Comparison of ENCODE assay signal across 35 mouse cellular contexts in genomic region chr6:149197116-149197515, GRCm38 (mm10). TPM values are rescaled to one million over a fixed set of nuclear protein-coding genes. Genes with fewer than 3 reads are reported as not detected.
A peak's percentile ranks its signal among the peaks of the same experiment; 100 is the strongest.
DNase-seq lines count a peak whose midpoint lies in the region; ATAC-seq and TF ChIP-seq lines count a peak whose summit lies in the region.
"Had no signal": no experiment of that assay in that cellular context is flagged by ENCODE, and none has a peak within 500 bp of the region (broad histone marks: within the 10 kb centered on the region; RNA-seq: fewer than 3 reads in every experiment).

No protein-coding gene starts in this region.

- no peak overlapping the region for H3K4me2 ChIP-seq in kidney, embryonic 14.5 days (replicated peaks; ENCODE audit: low read depth, low read length)
- H3K4me2 ChIP-seq in lung, embryonic 14.5 days = no peak overlapping the region
- H3K4me2 ChIP-seq: embryonic facial prominence, embryonic 13.5 days; heart, embryonic 12.5 days; hindbrain, embryonic 14.5 days; limb, embryonic 13.5 days; liver, embryonic 12.5 days; midbrain, embryonic 11.5 days had no signal

- no peak overlapping the region for H3K4me3 ChIP-seq in kidney, embryonic 14.5 days (ENCODE audit: low read length)
- no peak overlapping the region for H3K4me3 ChIP-seq in lung, embryonic 14.5 days (ENCODE audit: low read depth, low read length)
- H3K4me3 ChIP-seq: embryonic facial prominence, embryonic 13.5 days; erythroblast, embryonic 14.5 days; gastrocnemius, adult 2 months; heart, adult 2 months; heart, embryonic 12.5 days; layer of hippocampus, adult 2 months; left cerebral cortex, adult 2 months; limb, embryonic 13.5 days; liver, embryonic 12.5 days had no signal

- H3K9me3 ChIP-seq in kidney, embryonic 14.5 days (ENCODE audit: control insufficient read depth, low read length) = no peaks in the 10 kb centered on the region
- H3K9me3 ChIP-seq in lung, embryonic 14.5 days (ENCODE audit: low read depth, low read length) = no peaks in the 10 kb centered on the region
- H3K9me3 ChIP-seq: embryonic facial prominence, embryonic 13.5 days; limb, embryonic 13.5 days had no signal

- no peak for TF ChIP-seq CTCF in lung, embryonic 14.5 days (IDR thresholded peaks at IDR 0.05; ENCODE audit: low read depth)

- 55% methylated on average over 3 of the region's 3 CpGs for WGBS in kidney, embryonic 14.5 days
- 22% methylated on average over 3 of the region's 3 CpGs for WGBS in lung, embryonic 14.5 days

- H3K27ac ChIP-seq in kidney, embryonic 14.5 days (ENCODE audit: low read depth, low read length) = peak overlapping the region; percentile 47; the same call in 1 of the 2 replicates
- 0 out of 2 replicates have a peak overlapping the region, but pooled peaks have one; percentile 60 for H3K27ac ChIP-seq in lung, embryonic 14.5 days (ENCODE audit: low read depth)
- H3K27ac ChIP-seq: embryonic facial prominence, embryonic 13.5 days; gastrocnemius, adult 2 months; heart, adult 2 months; hindbrain, embryonic 14.5 days; layer of hippocampus, adult 2 months; left cerebral cortex, adult 2 months; limb, embryonic 13.5 days; liver, embryonic 12.5 days had no signal

- no peaks in the 10 kb centered on the region for H3K27me3 ChIP-seq in kidney, embryonic 14.5 days (ENCODE audit: control insufficient read depth, insufficient read depth, low read length)
- no peaks in the 10 kb centered on the region for H3K27me3 ChIP-seq in lung, embryonic 14.5 days (ENCODE audit: insufficient read depth, low read length)
- H3K27me3 ChIP-seq: embryonic facial prominence, embryonic 13.5 days; heart, embryonic 12.5 days; limb, embryonic 13.5 days; liver, embryonic 12.5 days had no signal

- H3K4me1 ChIP-seq in kidney, embryonic 14.5 days (ENCODE audit: control insufficient read depth, insufficient read depth, low read length) = no peaks in the 10 kb centered on the region; the same call in 1 of the 2 replicates
- H3K4me1 ChIP-seq in lung, embryonic 14.5 days (ENCODE audit: insufficient read depth) = no peaks in the 10 kb centered on the region
- H3K4me1 ChIP-seq: embryonic facial prominence, embryonic 13.5 days; heart, embryonic 12.5 days; limb, embryonic 13.5 days had no signal

- no peak for DNase-seq in kidney, adult 18-20 months
- DNase-seq in lung, embryonic 14.5 days = peak; percentile 61
- no peak for DNase-seq in lung, postnatal 36 days
- peak; percentile 61 for DNase-seq in ovary, adult 18-20 months (ENCODE audit: low spot score)
- DNase-seq in ovary, postnatal 10 days (ENCODE audit: low spot score) = no peak
- peak; percentile 59 for DNase-seq in adipocyte (ENCODE audit: low spot score)
- no peak for DNase-seq in thymus, adult 18-20 months
- DNase-seq: adrenal gland, adult 8-10 months; cerebellum, adult 8-10 months; cerebellum, postnatal 25 days; gastrocnemius, adult 2 months; gastrocnemius, postnatal 36 days; heart, adult 2 months; heart, postnatal 10 days; kidney, postnatal 14 days; liver, postnatal 0 days; retina, postnatal 1 day; right cerebral cortex, postnatal 14 days; thymus, adult 2 months; thymus, postnatal 4 days had no signal

- H3K36me3 ChIP-seq in kidney, embryonic 14.5 days (ENCODE audit: control insufficient read depth, insufficient read depth, low read length) = no peaks in the 10 kb centered on the region
- H3K36me3 ChIP-seq in lung, embryonic 14.5 days (ENCODE audit: insufficient read depth) = no peaks in the 10 kb centered on the region
- H3K36me3 ChIP-seq: embryonic facial prominence, embryonic 13.5 days; heart, embryonic 12.5 days; limb, embryonic 13.5 days; liver, embryonic 12.5 days had no signal

- ATAC-seq in kidney, embryonic 14.5 days (ENCODE audit: low FRiP score, low TSS enrichment) = peak; percentile 70
- peak; percentile 67; the same call in 1 of the 2 replicates for ATAC-seq in lung, embryonic 14.5 days (ENCODE audit: insufficient read depth)
- ATAC-seq: activated CD4-positive, CD25-positive, alpha-beta regulatory T cell, adult 4 months; CD4-positive, CD25-positive, alpha-beta regulatory T cell, adult 4 months; forebrain, embryonic 16.5 days; intestine, postnatal 0 days; liver, embryonic 12.5 days; liver, postnatal 0 days; midbrain, embryonic 16.5 days had no signal

- H3K9ac ChIP-seq in kidney, embryonic 14.5 days (ENCODE audit: low read depth, low read length) = no peak overlapping the region
- no peak overlapping the region for H3K9ac ChIP-seq in lung, embryonic 14.5 days
- H3K9ac ChIP-seq: embryonic facial prominence, embryonic 13.5 days; heart, embryonic 12.5 days; hindbrain, embryonic 14.5 days; limb, embryonic 13.5 days; liver, embryonic 12.5 days; liver, postnatal 0 days had no signal

RNA-seq across cellular contexts. Expression of gene Amn1, which starts 8.6 kb away (rescaled TPM):
- 32.5 and 35.7 TPM in 2 replicates for polyA plus RNA-seq in kidney, embryonic 14.5 days (2014; fragmentation: Nextera tagmentation; extraction: Ambion mirVana)
- polyA plus RNA-seq in lung, embryonic 14.5 days (2014; fragmentation: Nextera tagmentation; extraction: Ambion mirVana) = 28.2 and 30.2 TPM in 2 replicates

RNA-seq across cellular contexts. Expression of gene Etfbkmt, which starts 57.5 kb away (rescaled TPM):
- polyA plus RNA-seq in kidney, embryonic 14.5 days (2014; fragmentation: Nextera tagmentation; extraction: Ambion mirVana) = 20.5 and 23.0 TPM in 2 replicates
- polyA plus RNA-seq in lung, embryonic 14.5 days (2014; fragmentation: Nextera tagmentation; extraction: Ambion mirVana) = 13.7 and 15.6 TPM in 2 replicates

Comparison
In these comparisons a context has a peak if more than half of its experiments do, and no peak if none do; other contexts are left out.
1. DNase-seq: peak in lung, embryonic 14.5 days (single experiment), ovary, adult 18-20 months (single experiment) and adipocyte (single experiment); none in kidney, adult 18-20 months (single experiment), lung, postnatal 36 days (single experiment), ovary, postnatal 10 days (single experiment) and thymus, adult 18-20 months (0 of 2).